Comparison of ENCODE assay signal across 15 mouse cellular contexts in the genomic region with DNA sequence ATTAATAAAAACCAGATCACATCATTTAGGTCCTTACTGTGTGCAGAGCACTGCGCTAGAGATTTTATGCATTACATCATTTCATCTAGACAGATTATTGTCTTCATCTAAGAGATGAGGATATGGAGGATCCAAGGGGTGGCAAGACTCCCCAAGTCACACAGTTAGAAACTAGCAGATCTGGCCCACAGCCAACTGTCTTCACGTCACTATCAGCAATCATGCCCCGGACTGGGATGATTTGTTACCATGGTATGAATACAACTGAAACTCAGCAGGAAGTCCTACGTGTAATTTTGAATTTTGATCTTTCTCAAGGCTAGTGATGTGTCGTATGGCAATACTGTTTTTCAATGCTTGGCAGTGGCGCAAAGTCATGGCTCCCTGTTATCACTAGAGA. TPM values are rescaled to one million over a fixed set of nuclear protein-coding genes. Genes with fewer than 3 reads are reported as not detected.
DNase-seq lines count a peak whose midpoint lies in the region; ATAC-seq and TF ChIP-seq lines count a peak whose summit lies in the region.
"Had no signal": no experiment of that assay in that cellular context is flagged by ENCODE, and none has a peak within 500 bp of the region (broad histone marks: within the 10 kb centered on the region; RNA-seq: fewer than 3 reads in every experiment).

No protein-coding gene starts in this region.

- TF ChIP-seq CTCF in MEL (IDR thresholded peaks at IDR 0.05 in 2 of 3, conservative IDR thresholded peaks at IDR 0.05 in 1 of 3; ENCODE audit: control insufficient read depth in 1 of 3, insufficient read depth in 1 of 3, low read depth in 2 of 3, low read length in 3 of 3, poor library complexity in 1 of 3, severe bottlenecking in 1 of 3) = no peak

- WGBS in forebrain, embryonic 14.5 days = 63% methylated on average over 6 of the region's 6 CpGs

- no peaks in the 10 kb centered on the region for H3K27me3 ChIP-seq in MEL (ENCODE audit: control insufficient read depth in 1 of 2, insufficient read depth in 2 of 2, low read length in 2 of 2)
- no peaks in the 10 kb centered on the region for H3K27me3 ChIP-seq in forebrain, embryonic 14.5 days (replicated peaks; ENCODE audit: control insufficient read depth, insufficient read depth, low read length)
- H3K27me3 ChIP-seq: embryonic facial prominence, embryonic 15.5 days; liver, embryonic 13.5 days had no signal

- ATAC-seq in forebrain, embryonic 14.5 days = no peak; the same call in 1 of the 2 replicates
- ATAC-seq in erythroid progenitor cell, adult 5-6 weeks (replicated peaks; ENCODE audit: low FRiP score, poor library complexity, severe bottlenecking) = no peak
- no peak for ATAC-seq in frontal cortex, adult (ENCODE audit: low TSS enrichment)

- H3K9me3 ChIP-seq in MEL (replicated peaks; ENCODE audit: insufficient read depth, low read length) = no peaks in the 10 kb centered on the region
- no peaks in the 10 kb centered on the region for H3K9me3 ChIP-seq in forebrain, embryonic 14.5 days (replicated peaks; ENCODE audit: control insufficient read depth, low read length)
- H3K9me3 ChIP-seq: embryonic facial prominence, embryonic 15.5 days; liver, embryonic 13.5 days had no signal

- TF ChIP-seq EP300 in MEL (IDR thresholded peaks at IDR 0.05; ENCODE audit: low read depth in 1 of 2, low read length in 2 of 2) = no peak

- TF ChIP-seq RAD21 in MEL (IDR thresholded peaks at IDR 0.05; ENCODE audit: low read depth, low read length) = no peak

- H3K9ac ChIP-seq in MEL (ENCODE audit: control insufficient read depth, low read depth, low read length, poor library complexity, severe bottlenecking) = no peak overlapping the region
- no peak overlapping the region for H3K9ac ChIP-seq in forebrain, embryonic 14.5 days (ENCODE audit: low read length)
- H3K9ac ChIP-seq: embryonic facial prominence, embryonic 15.5 days; liver, embryonic 13.5 days had no signal

- no peak overlapping the region for H3K27ac ChIP-seq in MEL (ENCODE audit: control insufficient read depth, low read depth, low read length)
- peak overlapping the region; percentile 58; the same call in 1 of the 2 replicates for H3K27ac ChIP-seq in forebrain, embryonic 14.5 days (ENCODE audit: low read depth, low read length)
- H3K27ac ChIP-seq: embryonic facial prominence, embryonic 15.5 days; heart, adult 2 months; liver, embryonic 13.5 days had no signal

- peak; percentile 28 for DNase-seq in kidney, postnatal 10 days
- DNase-seq in kidney, adult 11 months = no peak
- DNase-seq in 416B (ENCODE audit: low read depth) (peak; percentile 5), MEL (ENCODE audit: low read depth, low spot score) (peak; percentile 35)
- DNase-seq in forebrain, embryonic 14.5 days (ENCODE audit: low spot score) = peak; percentile 56
- DNase-seq in cerebellum, adult 11-12 months = no peak
- DNase-seq: heart, adult 2 months; heart, postnatal 10 days; kidney, adult 8-10 months; left cerebral cortex, postnatal 4 days; liver, embryonic 13.5 days; thymus, adult 18-20 months had no signal

- peak overlapping the region in 1 of 2 experiments; percentile 35; a peak in 1 of 4 replicates for H3K4me3 ChIP-seq in MEL (ENCODE audit: control insufficient read depth in 1 of 2, insufficient read depth in 1 of 2, low read depth in 2 of 2, low read length in 2 of 2)
- no peak overlapping the region for H3K4me3 ChIP-seq in forebrain, embryonic 14.5 days (ENCODE audit: low read depth, low read length)
- H3K4me3 ChIP-seq: embryonic facial prominence, embryonic 15.5 days; heart, adult 2 months; liver, embryonic 13.5 days had no signal

- H3K4me1 ChIP-seq in MEL (ENCODE audit: control insufficient read depth in 1 of 2, insufficient read depth in 2 of 2, low read length in 2 of 2) = peaks cover 2 to 12% of the 10 kb centered on the region in 2 experiments; a peak in 3 of 4 replicates
- H3K4me1 ChIP-seq in forebrain, embryonic 14.5 days (ENCODE audit: control insufficient read depth, insufficient read depth, low read length) = peaks cover 68% of the 10 kb centered on the region

- no peak for TF ChIP-seq POLR2A in MEL (IDR thresholded peaks at IDR 0.05; ENCODE audit: control insufficient read depth in 1 of 2, insufficient read depth in 1 of 2, low read depth in 1 of 2, low read length in 2 of 2, poor library complexity in 1 of 2)

- no peak overlapping the region for H3K4me2 ChIP-seq in forebrain, embryonic 14.5 days (ENCODE audit: low read length)
- H3K4me2 ChIP-seq: embryonic facial prominence, embryonic 15.5 days; liver, embryonic 13.5 days had no signal

- peaks cover 0 to 2% of the 10 kb centered on the region in 2 experiments; a peak in 1 of 4 replicates for H3K36me3 ChIP-seq in MEL (ENCODE audit: control insufficient read depth in 1 of 2, insufficient read depth in 2 of 2, low read length in 2 of 2)
- H3K36me3 ChIP-seq in forebrain, embryonic 14.5 days (ENCODE audit: control insufficient read depth, insufficient read depth, low read length) = no peaks in the 10 kb centered on the region
- H3K36me3 ChIP-seq: embryonic facial prominence, embryonic 15.5 days; liver, embryonic 13.5 days had no signal

- H3K79me2 ChIP-seq in MEL (ENCODE audit: control insufficient read depth, insufficient read depth, low read length, poor library complexity) = no peaks in the 10 kb centered on the region

TF ChIP-seq in MEL, 35 proteins besides CTCF, POLR2A, EP300 and RAD21:
- TF ChIP-seq UBTF (IDR thresholded peaks at IDR 0.05; ENCODE audit: borderline replicate concordance, insufficient read depth, low read depth, low read length) (no peak), ELF1 (IDR thresholded peaks at IDR 0.05; ENCODE audit: low read depth, low read length) (no peak), CHD1 (IDR thresholded peaks at IDR 0.05; ENCODE audit: low read depth, low read length) (no peak), GATA1 (IDR thresholded peaks at IDR 0.05; ENCODE audit: low read depth, low read length) (no peak), TBP (IDR thresholded peaks at IDR 0.05; ENCODE audit: low read depth, low read length) (no peak), TCF12 (IDR thresholded peaks at IDR 0.05; ENCODE audit: low read depth, low read length) (no peak), MYB (IDR thresholded peaks at IDR 0.05; ENCODE audit: low read depth, low read length) (no peak), E2F4 (IDR thresholded peaks at IDR 0.05; ENCODE audit: borderline replicate concordance, low read depth, low read length) (no peak), NRF1 (IDR thresholded peaks at IDR 0.05; ENCODE audit: insufficient read depth, low read depth, low read length, poor library complexity, severe bottlenecking) (no peak), HCFC1 (IDR thresholded peaks at IDR 0.05; ENCODE audit: low read depth, low read length) (no peak), MEF2A (IDR thresholded peaks at IDR 0.05; ENCODE audit: extremely low read depth, insufficient replicate concordance, low read depth, low read length, poor library complexity, severe bottlenecking) (no peak), MAZ (IDR thresholded peaks at IDR 0.05; ENCODE audit: low read depth, low read length) (no peak), CHD2 (IDR thresholded peaks at IDR 0.05; ENCODE audit: low read length) (no peak), TAL1 (IDR thresholded peaks at IDR 0.05; ENCODE audit: low read length) (no peak), POLR2AphosphoS2 (IDR thresholded peaks at IDR 0.05; ENCODE audit: low read length) (no peak), MYC (IDR thresholded peaks at IDR 0.05; ENCODE audit: low read depth, low read length) (no peak), JUND (IDR thresholded peaks at IDR 0.05; ENCODE audit: low read depth, low read length) (no peak), ZMIZ1 (IDR thresholded peaks at IDR 0.05; ENCODE audit: low read depth, low read length) (no peak), NELFE (IDR thresholded peaks at IDR 0.05; ENCODE audit: low read depth, low read length) (no peak), SMC3 (IDR thresholded peaks at IDR 0.05; ENCODE audit: low read depth, low read length) (no peak)

RNA-seq across cellular contexts. Expression of gene Srgap3, which starts 18.2 kb away (rescaled TPM):
- total RNA-seq in MEL (2012; rRNA removed) = 0.31 and 0.42 TPM in 2 replicates
- under 1 TPM in 1 of 2 experiments, not detected in 1; 0.75 TPM for polyA plus RNA-seq in MEL (2012; ENCODE audit: insufficient read depth in 1 of 2, insufficient read length in 2 of 2, low read depth in 1 of 2, low replicate concordance in 2 of 2, missing spikeins in 1 of 2)
- 31.4 and 46.7 TPM in 2 replicates for polyA plus RNA-seq in forebrain, embryonic 14.5 days (2014; fragmentation: Nextera tagmentation; extraction: Ambion mirVana)
- total RNA-seq in erythroid progenitor cell, adult 5-6 weeks (2015; ENCODE audit: low replicate concordance) = 0.42 and 1.4 TPM in 2 replicates
- 0.08 TPM in 1 of 2 replicates, not detected in the other for total RNA-seq in erythroid progenitor cell, adult 5-6 weeks (2017; ENCODE audit: low replicate concordance)

Comparison
In these comparisons a context has a peak if more than half of its experiments do, and no peak if none do; other contexts are left out.
1. DNase-seq: peak in kidney, postnatal 10 days (single experiment), 416B (single experiment), MEL (single experiment) and forebrain, embryonic 14.5 days (single experiment); none in kidney, adult 11 months (single experiment) and cerebellum, adult 11-12 months (single experiment).